Mouse (Mus musculus) CD8-positive naive resting alpha-beta T cell, adult 57 days (primary cell): ENCODE data around the gene Acod1. TPM values are rescaled to one million over a fixed set of nuclear protein-coding genes. Genes with fewer than 3 reads are reported as not detected.

Experiments used
- total RNA-seq: library from RNA; stranded (reverse); gene quantifications from one replicate; pipeline ENCODE4 v1.2.4, GENCODE M21; 2023

The Acod1 gene
- 1.5 TPM for total RNA-seq

DNA sequence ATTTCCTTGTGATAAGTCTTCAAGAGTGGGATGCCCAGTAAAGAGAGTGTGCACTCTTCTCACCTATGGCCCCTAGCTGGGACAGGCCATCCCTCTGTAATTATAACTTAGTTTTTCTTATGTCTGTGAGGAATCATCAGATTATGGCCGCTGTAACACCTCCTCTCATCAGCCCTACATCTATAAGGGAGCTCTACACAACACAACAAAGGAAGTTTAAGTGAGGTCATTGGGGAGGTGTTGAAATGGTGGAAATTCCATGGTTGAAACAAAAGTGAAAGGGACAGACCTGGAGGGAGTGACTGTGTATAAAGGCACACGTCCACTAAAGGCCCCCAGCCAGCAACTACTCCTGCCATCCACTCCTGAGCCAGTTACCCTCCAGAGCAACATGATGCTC, at the start of gene Acod1:
Acod1 (plus strand) TSS at position 301 of the 400 bp plus-strand sequence.

GRCm38 (mm10) chr14:103069864-103070611, 23.3 kb downstream of the Acod1 start, which contains the start of gene Cln5:
Cln5 (plus strand) TSS chr14:103070216.

DNA sequence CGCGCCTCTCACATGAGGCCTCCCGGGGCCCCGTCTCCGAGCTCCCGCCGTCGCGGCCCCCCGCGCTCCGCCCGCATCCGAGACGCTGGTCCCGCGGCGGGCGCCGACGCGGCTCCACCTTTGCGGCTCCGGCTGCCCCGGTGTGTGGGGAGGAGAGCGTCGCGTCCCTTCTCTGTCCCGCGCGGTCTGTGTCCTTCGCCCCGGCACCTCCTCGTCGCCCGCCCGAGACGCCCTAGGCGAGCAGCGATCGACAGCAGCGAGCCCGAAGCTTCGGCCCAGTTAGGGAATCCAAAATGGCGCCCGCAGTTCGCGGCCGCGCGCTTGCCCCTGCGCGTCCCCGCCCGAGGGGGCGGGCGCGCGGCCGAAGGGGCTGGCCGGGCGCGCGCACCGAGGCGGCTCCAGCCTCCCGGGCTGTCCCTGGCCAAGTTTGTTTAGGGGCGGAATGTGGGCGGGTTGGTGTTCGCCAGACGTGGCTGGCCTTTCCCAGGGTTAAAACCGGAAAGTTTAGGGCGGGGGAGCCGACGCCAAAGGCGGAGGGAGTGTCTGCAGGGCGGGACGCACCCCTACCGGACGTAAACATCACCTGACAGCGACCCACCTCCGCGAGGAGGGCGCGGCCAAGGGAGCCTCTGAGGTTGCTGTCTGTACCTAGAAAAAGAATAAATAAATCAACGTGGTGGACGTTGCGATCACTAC, 52.6 kb downstream of the Acod1 start, which contains the start of gene Fbxl3:
Fbxl3 (minus strand) TSS at position 329 of the 696 bp plus-strand sequence.

Other genes starting within 250 kb of the Acod1 start
- gene Kctd12, start 64.3 kb upstream of the Acod1 start, total RNA-seq, result 21.6 TPM
- gene Cln5, start 23.2 kb downstream of the Acod1 start, total RNA-seq, result 20.2 TPM
- gene Fbxl3, start 52.6 kb downstream of the Acod1 start, total RNA-seq, result 182 TPM